Mouse (Mus musculus) neural tube, embryonic 11.5 days (tissue): Measurements from ENCODE around the gene Sorcs2. TPM values are rescaled to one million over a fixed set of nuclear protein-coding genes. Genes with fewer than 3 reads are reported as not detected.

ENCODE experiments used
- ATAC-seq: fragments of 200-750 bp; cut with Nextera tagmentation; 2 replicates; pipeline ENCODE4 v1.8.0; 2017; ENCODE audit warnings: moderate number of reproducible peaks, mild to moderate bottlenecking, moderate TSS enrichment, moderate library complexity; ENCODE audit not compliant: insufficient read depth, low FRiP score, low TSS enrichment
- DNase-seq: peaks from one replicate; pipeline ENCODE4 v3.0.0-alpha.2; 2015; ENCODE audit warnings: low spot score
- H3K27ac ChIP-seq: fragments of 300-500 bp; sonication (generic); 2 replicates; pipeline ENCODE4 v1.5.1; 2014; ENCODE audit warnings: low read depth, mild to moderate bottlenecking, low read length
- H3K27me3 ChIP-seq: fragments of 300-500 bp; sonication (generic); 2 replicates; pipeline ENCODE4 v1.6.1; 2014; ENCODE audit warnings: mild to moderate bottlenecking, low read length, mixed read lengths; ENCODE audit not compliant: control insufficient read depth, insufficient read depth
- H3K36me3 ChIP-seq: fragments of 300-500 bp; sonication (generic); 2 replicates; pipeline ENCODE4 v1.6.1; 2014; ENCODE audit warnings: mild to moderate bottlenecking, low read length, moderate library complexity, mixed read lengths; ENCODE audit not compliant: control insufficient read depth, insufficient read depth
- H3K4me1 ChIP-seq: fragments of 300-500 bp; sonication (generic); 2 replicates; pipeline ENCODE4 v1.6.1; 2014; ENCODE audit warnings: low read length, mixed read lengths; ENCODE audit not compliant: control insufficient read depth, insufficient read depth
- H3K4me2 ChIP-seq: fragments of 300-500 bp; sonication (generic); 2 replicates; pipeline ENCODE4 v1.6.1; 2014; ENCODE audit warnings: low read depth, mild to moderate bottlenecking, moderate library complexity
- H3K4me3 ChIP-seq: fragments of 300-500 bp; sonication (generic); 2 replicates; pipeline ENCODE4 v1.5.1; 2014; ENCODE audit warnings: low read depth, low read length
- H3K9ac ChIP-seq: fragments of 300-500 bp; sonication (generic); 2 replicates; pipeline ENCODE4 v1.6.1; 2014; ENCODE audit warnings: mild to moderate bottlenecking, low read length
- H3K9me3 ChIP-seq: fragments of 300-500 bp; sonication (generic); 2 replicates; pipeline ENCODE4 v1.6.1; 2016; ENCODE audit warnings: low read length; ENCODE audit not compliant: control insufficient read depth
- WGBS: fragments of 180-500 bp; shearing (Covaris S2); extraction: QIAGEN DNeasy Blood & Tissue Kit; methylation state at CpG from one replicate; pipeline ENCODE4 v1.1.7; 2014; 5-methylcytosine and 5-hydroxymethylcytosine counted together
- polyA plus RNA-seq: library from polyadenylated mRNA; unstranded; fragments of >200 nt; fragmentation: Nextera tagmentation; extraction: Ambion mirVana; gene quantifications from 2 replicates; pipeline ENCODE4 v1.2.1, GENCODE M21; 2014

Gene Sorcs2
- polyA plus RNA-seq, 1 experiment from 2014 or later = 9.1 TPM

DNA sequence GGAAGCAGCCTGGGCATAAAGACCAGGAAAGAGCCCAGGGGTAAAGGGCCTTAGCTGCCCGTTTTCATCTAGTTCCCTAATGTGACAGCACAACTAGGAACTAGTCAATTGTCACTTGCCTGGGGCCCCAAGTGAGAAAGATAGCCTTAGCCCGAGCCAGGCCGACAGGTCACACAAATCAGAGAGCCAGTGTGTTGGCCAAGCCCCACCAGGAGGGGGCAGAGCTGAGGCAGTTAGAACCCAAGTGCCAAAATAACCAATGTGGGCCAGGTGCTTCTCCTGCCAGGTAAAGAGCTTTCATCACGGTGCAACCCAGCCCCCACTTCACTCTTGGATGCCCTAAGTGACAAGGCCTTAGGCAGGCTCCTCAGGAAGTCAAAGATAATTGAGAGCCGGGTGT lies 106.7 kb downstream of the Sorcs2 start:
- H3K27ac ChIP-seq = no peak overlapping the region
- WGBS = 49% methylated on average over 5 of the region's 5 CpGs
- no peaks in the 10 kb centered on the region for H3K27me3 ChIP-seq
- H3K4me2 ChIP-seq = no peak overlapping the region
- no peak overlapping the region for H3K4me3 ChIP-seq
- no peaks in the 10 kb centered on the region for H3K9me3 ChIP-seq
- H3K36me3 ChIP-seq = no peaks in the 10 kb centered on the region
- H3K9ac ChIP-seq = no peak overlapping the region
- H3K4me1 ChIP-seq = no peaks in the 10 kb centered on the region
- DNase-seq (peak; percentile 39), ATAC-seq (no peak)

DNA sequence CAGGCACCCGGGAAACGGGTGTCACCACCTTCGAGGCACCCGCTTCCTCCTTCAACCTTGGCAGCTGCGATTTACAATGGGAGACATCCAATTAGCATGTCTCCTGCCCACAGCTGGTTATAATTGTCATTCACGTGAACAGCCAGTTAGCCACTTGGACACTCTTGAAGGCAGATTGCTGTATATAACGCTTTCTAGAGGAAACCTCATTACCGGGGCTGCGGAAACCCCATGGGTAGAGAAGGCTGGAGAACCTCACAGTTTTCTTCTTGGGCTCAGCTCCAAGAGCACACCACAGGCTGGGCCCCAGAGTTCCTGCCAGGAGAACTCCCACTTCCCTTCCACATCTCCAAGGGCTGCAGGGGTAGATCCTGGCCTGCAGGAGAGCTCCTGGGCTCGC lies 112.5 kb downstream of the Sorcs2 start:
- no peak overlapping the region for H3K4me2 ChIP-seq
- no peaks in the 10 kb centered on the region for H3K27me3 ChIP-seq
- DNase-seq (no peak), ATAC-seq (no peak)
- 57% methylated on average over 10 of the region's 10 CpGs for WGBS
- peaks cover 6% of the 10 kb centered on the region; the same call in 1 of the 2 replicates for H3K4me1 ChIP-seq
- H3K4me3 ChIP-seq = no peak overlapping the region
- H3K27ac ChIP-seq = no peak overlapping the region
- no peak overlapping the region for H3K9ac ChIP-seq
- H3K36me3 ChIP-seq = no peaks in the 10 kb centered on the region
- H3K9me3 ChIP-seq = no peaks in the 10 kb centered on the region

DNA sequence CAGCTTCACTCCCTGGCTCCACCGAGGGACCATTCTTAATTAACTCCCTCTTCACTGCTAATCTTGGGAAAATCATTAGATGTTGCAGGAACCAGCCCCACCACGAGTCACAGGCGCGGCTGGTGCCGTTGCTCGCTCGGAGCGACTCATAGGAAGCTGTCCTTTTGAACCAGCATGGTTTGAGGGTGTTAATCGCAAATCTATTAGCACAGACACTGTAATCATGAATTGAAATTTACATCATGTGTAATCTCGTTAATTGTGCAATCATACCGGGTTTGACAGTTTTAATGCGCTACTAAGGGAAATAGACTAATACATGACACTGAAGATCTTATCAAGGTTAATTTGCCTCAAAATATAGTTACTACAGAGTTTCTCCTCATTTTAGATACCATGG lies 118.0 kb downstream of the Sorcs2 start:
- Histone ChIP-seq H3K36me3 (no peaks in the 10 kb centered on the region), H3K4me1 (0 out of 2 replicates have a peak, but pooled peaks cover under 1% of the 10 kb centered on the region), H3K9ac (no peak overlapping the region), H3K4me2 (no peak overlapping the region), H3K9me3 (no peaks in the 10 kb centered on the region), H3K27me3 (no peaks in the 10 kb centered on the region), H3K4me3 (no peak overlapping the region), H3K27ac (no peak overlapping the region)
- no peak for DNase-seq
- ATAC-seq = no peak
- WGBS = 86% methylated on average over 12 of the region's 12 CpGs

DNA sequence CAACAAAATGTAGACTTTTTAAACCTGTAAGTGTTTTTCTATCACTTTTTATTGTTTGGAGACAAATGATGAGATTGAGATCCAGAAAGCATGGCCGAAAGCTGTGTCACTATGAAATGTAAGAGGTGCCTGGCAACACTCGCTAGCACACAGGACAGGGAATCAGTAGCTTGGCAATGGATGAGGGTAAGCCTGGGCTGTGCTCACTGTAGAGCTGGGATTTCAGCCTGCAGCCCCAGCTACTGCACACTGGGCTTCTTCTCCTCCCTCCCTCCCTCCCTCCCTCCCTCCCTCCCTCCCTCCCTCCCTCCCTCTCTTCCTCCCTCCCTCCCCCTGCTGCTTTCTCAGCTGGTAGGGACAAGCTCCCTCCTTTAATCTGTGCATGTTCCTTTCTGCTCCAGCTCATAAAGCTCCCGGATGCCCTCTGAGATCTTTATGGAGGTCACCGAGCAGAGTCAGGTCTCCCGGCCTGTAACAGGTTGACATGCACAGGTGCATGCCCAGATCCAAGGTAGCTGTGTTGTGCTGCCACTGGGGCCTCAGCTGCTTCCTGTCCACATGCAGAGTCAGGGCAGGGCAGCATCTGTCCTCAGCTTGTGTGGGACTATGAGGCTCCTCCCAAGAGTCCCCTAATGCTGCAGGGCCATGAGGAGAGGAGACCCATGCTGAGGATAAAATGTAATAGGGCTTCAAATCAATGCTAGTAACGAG lies 123.1 kb downstream of the Sorcs2 start:
- DNase-seq = no peak
- 71% methylated on average over 6 of the region's 6 CpGs for WGBS
- Histone ChIP-seq H3K36me3 (no peaks in the 10 kb centered on the region), H3K4me2 (no peak overlapping the region), H3K27me3 (no peaks in the 10 kb centered on the region), H3K9me3 (no peaks in the 10 kb centered on the region), H3K27ac (no peak overlapping the region), H3K9ac (no peak overlapping the region), H3K4me1 (no peaks in the 10 kb centered on the region), H3K4me3 (no peak overlapping the region)
- ATAC-seq = no peak

DNA sequence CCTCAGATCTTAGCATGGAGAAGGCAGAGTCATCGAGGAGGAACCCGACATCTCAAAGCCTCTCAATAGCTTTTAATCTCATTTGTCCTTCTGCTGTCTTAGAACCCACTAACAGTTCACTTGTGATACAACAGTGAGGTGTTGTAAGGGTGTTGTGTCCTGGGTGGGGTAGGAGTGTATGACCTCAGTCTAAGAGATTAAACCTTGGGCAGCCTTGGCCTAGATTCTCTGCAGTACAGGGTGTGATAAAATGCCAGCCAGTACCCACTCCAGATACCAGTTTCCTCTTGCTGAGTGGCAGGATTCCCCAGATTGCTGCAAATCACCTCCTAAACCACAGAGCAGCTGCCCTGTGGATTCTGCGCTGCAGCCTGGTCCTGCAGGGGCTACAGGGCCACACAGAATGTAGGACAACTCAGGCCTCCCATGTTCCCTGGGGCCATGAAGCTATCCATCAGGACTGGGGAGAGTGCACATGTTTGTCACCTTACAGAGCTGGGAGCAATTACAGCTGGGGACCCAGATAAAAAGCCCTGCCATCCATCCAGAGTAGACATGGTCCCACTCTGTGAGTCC lies 130.7 kb downstream of the Sorcs2 start:
- H3K4me3 ChIP-seq = no peak overlapping the region
- DNase-seq = no peak
- H3K9me3 ChIP-seq = no peaks in the 10 kb centered on the region
- H3K27ac ChIP-seq = no peak overlapping the region
- no peaks in the 10 kb centered on the region for H3K4me1 ChIP-seq
- no peaks in the 10 kb centered on the region for H3K27me3 ChIP-seq
- WGBS = 91% methylated on average over 3 of the region's 3 CpGs
- no peaks in the 10 kb centered on the region for H3K36me3 ChIP-seq
- H3K9ac ChIP-seq = no peak overlapping the region
- H3K4me2 ChIP-seq = no peak overlapping the region
- ATAC-seq = no peak

DNA sequence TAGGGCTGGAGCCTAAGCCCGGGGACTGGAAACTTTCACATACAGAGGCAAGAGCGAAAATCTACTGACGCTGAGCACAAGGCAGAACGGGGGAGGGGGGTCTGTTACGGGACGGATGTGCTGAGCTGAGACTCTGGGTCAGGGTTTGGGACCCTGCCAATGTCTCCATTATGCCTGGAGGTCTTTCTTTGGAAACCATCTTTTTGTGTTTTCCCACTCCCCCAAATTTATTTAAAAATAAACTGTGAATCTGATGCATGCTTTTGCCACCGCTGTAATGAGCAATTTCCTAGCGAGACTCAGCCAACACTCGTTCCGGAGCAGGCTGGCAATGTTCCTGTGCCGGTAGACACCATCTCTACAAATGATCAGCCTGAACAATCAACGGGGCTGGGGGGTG lies 137.1 kb downstream of the Sorcs2 start:
- Histone ChIP-seq H3K27me3 (no peaks in the 10 kb centered on the region), H3K4me2 (no peak overlapping the region), H3K4me1 (no peaks in the 10 kb centered on the region), H3K9me3 (no peaks in the 10 kb centered on the region), H3K36me3 (no peaks in the 10 kb centered on the region), H3K4me3 (no peak overlapping the region), H3K27ac (no peak overlapping the region), H3K9ac (no peak overlapping the region)
- 87% methylated on average over 12 of the region's 12 CpGs for WGBS
- DNase-seq = no peak
- ATAC-seq = no peak

DNA sequence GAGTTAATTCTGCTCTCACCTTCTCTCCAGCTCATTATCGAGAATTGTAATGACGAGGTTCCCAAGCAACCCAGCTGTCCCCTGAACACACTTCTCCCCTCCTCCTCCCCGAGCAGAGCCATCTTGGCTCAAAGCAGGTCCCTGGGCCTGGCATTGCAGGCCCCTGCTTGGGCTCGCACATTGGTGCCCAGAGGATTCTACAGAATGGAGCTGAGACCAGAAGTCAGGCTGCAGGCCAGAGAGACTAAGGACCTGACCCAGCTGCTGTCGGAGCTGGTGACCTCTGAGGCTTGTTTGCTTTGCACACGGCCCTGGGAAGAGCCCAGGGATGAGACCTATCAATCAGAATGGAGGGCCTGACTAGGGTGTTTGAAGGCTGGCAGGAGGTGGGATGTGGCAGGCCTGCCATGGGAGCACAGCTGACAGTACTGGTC lies 138.2 kb downstream of the Sorcs2 start:
- no peak overlapping the region for H3K4me2 ChIP-seq
- 46% methylated on average over 6 of the region's 6 CpGs for WGBS
- H3K4me3 ChIP-seq = no peak overlapping the region
- no peaks in the 10 kb centered on the region for H3K9me3 ChIP-seq
- no peaks in the 10 kb centered on the region for H3K36me3 ChIP-seq
- no peak for DNase-seq
- H3K9ac ChIP-seq = no peak overlapping the region
- no peaks in the 10 kb centered on the region; the same call in 1 of the 2 replicates for H3K4me1 ChIP-seq
- ATAC-seq = no peak
- no peak overlapping the region for H3K27ac ChIP-seq
- H3K27me3 ChIP-seq = no peaks in the 10 kb centered on the region

DNA sequence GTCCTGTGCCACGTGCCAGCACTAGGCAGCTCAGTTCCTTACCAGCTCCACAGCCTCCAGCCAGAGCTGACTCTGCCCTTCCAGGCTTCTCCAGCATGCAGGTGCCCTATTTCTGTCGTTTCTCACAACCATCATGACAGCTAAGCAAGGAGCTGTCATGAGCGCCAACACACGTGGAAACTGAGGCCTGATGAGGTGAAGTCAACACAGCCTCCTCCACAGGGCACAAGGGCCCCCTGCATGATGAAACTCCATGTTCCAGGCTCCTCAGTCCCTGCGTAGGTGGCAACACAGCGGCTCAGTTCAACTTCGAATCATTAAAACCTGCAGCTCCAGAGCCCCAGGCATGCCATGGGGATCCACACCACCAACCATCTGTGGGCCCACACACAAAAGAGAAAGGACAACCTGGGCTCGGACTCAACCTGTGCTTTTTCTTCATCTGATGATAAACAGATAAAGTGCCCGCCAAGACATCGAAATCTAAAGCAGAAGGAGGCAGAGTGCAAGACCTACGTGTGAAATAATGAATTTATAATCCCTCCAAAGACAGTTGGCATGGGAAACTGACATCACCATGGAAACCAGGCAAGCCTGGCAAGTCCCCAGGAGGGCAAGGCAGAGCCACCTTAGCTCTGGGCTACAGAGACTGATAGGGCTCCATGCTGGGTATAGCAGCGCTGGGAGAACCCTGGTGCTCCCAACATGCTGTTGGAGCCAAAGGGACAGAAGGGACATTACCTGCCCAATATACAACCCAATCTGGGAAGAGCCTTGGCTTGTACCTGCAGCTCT lies 139.4 kb downstream of the Sorcs2 start:
- ATAC-seq = no peak
- Histone ChIP-seq H3K4me3 (no peak overlapping the region), H3K9ac (no peak overlapping the region), H3K36me3 (no peaks in the 10 kb centered on the region), H3K27me3 (no peaks in the 10 kb centered on the region), H3K4me2 (no peak overlapping the region), H3K27ac (no peak overlapping the region), H3K9me3 (no peaks in the 10 kb centered on the region), H3K4me1 (no peaks in the 10 kb centered on the region; the same call in 1 of the 2 replicates)
- WGBS = 88% methylated on average over 12 of the region's 12 CpGs
- no peak for DNase-seq
